Mouse (Mus musculus) lung, postnatal 0 days (tissue): ENCODE measurements around the gene Tmed10.

Experiments
- CTCF ChIP-seq: IDR thresholded peaks from 2 replicates; pipeline ENCODE4 v1.5.1; 2016; ENCODE audit warnings: antibody characterized with exemption, mild to moderate bottlenecking
- EP300 ChIP-seq: IDR thresholded peaks from 2 replicates; pipeline ENCODE4 v1.6.1; 2016; ENCODE audit warnings: antibody characterized with exemption, mild to moderate bottlenecking, control low read depth

DNA sequence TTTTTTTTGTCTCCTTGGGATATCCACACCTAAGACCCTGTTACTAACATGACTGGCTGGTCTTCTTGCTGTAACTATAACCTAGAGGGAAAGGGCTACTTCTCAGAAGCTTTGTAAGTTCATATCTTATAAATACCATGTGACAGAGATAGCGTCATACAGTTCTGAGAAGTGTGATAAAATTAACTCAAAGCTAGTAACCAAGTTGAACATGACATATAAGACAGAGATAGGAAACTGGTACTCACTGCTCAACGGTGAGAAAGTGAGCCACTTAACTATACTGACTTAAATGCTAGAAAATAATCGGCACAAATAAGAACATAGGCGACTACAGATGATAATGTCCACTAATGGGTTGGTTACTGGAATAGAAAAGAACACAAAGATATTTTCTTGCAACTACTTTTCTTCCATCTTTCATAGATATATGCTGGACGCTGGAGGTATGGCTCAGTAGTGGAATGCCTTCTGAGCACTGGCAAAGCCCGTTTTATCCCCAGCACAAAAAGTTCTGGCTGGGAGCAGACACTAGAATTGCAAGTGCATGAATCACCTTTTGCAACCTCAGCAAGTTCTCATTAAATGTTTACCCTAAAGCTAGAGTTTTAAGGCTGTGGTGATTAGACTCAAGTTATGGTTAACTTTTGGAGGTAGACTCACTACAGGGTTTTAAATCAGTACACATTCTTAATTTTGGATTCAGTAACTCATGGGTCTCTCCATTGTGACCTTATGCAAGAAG is 36.9 kb downstream of the Tmed10 start:
- no peak for TF ChIP-seq CTCF
- 0 out of 2 replicates have a peak, but pooled peaks have one; percentile 50 for TF ChIP-seq EP300
